Mouse (Mus musculus) intestine, embryonic 15.5 days (tissue): ENCODE results near the gene Dglucy. TPM values are rescaled to one million over a fixed set of nuclear protein-coding genes. Genes with fewer than 3 reads are reported as not detected.

Source experiments
- ATAC-seq: fragments of 200-750 bp; cut with Nextera tagmentation; 2 replicates; pipeline ENCODE4 v1.8.0; 2017; ENCODE audit warnings: moderate TSS enrichment, moderate library complexity
- H3K27ac ChIP-seq: fragments of 300-500 bp; sonication (generic); 2 replicates; pipeline ENCODE4 v1.5.1; 2015; ENCODE audit warnings: mild to moderate bottlenecking, inconsistent platforms
- H3K27me3 ChIP-seq: fragments of 300-500 bp; sonication (generic); replicated peaks from 2 replicates; pipeline ENCODE4 v1.6.1; 2015; ENCODE audit warnings: inconsistent platforms
- H3K36me3 ChIP-seq: fragments of 300-500 bp; sonication (generic); 2 replicates; pipeline ENCODE4 v1.6.1; 2015; ENCODE audit warnings: inconsistent platforms
- H3K4me1 ChIP-seq: fragments of 300-500 bp; sonication (generic); replicated peaks from 2 replicates; pipeline ENCODE4 v1.6.1; 2015; ENCODE audit warnings: inconsistent platforms
- H3K4me2 ChIP-seq: fragments of 300-500 bp; sonication (generic); replicated peaks from 2 replicates; pipeline ENCODE4 v1.6.1; 2015; ENCODE audit warnings: mild to moderate bottlenecking, inconsistent platforms
- H3K4me3 ChIP-seq: fragments of 300-500 bp; sonication (generic); replicated peaks from 2 replicates; pipeline ENCODE4 v1.5.1; 2015; ENCODE audit warnings: inconsistent platforms
- H3K9ac ChIP-seq: fragments of 300-500 bp; sonication (generic); 2 replicates; pipeline ENCODE4 v1.6.1; 2015; ENCODE audit warnings: inconsistent platforms
- H3K9me3 ChIP-seq: fragments of 300-500 bp; sonication (generic); 2 replicates; pipeline ENCODE4 v1.6.1; 2016; ENCODE audit warnings: inconsistent platforms
- WGBS: fragments of 180-500 bp; shearing (Covaris S2); methylation state at CpG from one replicate; pipeline ENCODE4 v1.1.7; 2015; 5-methylcytosine and 5-hydroxymethylcytosine counted together
- polyA plus RNA-seq: library from polyadenylated mRNA; unstranded; fragments of >200 nt; fragmentation: Nextera tagmentation; extraction: Ambion mirVana; gene quantifications from 2 replicates; pipeline ENCODE4 v1.2.1, GENCODE M21; 2015

Dglucy gene
- polyA plus RNA-seq, 1 experiment from 2014 or later = 2.5 TPM

- Histone ChIP-seq H3K4me2 (no peak overlapping the region), H3K9ac (no peak overlapping the region), H3K4me1 (no peaks in the 10 kb centered on the region), H3K9me3 (no peaks in the 10 kb centered on the region), H3K27me3 (no peaks in the 10 kb centered on the region), H3K4me3 (no peak overlapping the region), H3K27ac (no peak overlapping the region), H3K36me3 (no peaks in the 10 kb centered on the region)
- 90% methylated on average over 2 of the region's 2 CpGs for WGBS
- no peak for ATAC-seq
Observed at GRCm38 (mm10) chr12:100831021-100831420, 52.2 kb downstream of the Dglucy start.

DNA sequence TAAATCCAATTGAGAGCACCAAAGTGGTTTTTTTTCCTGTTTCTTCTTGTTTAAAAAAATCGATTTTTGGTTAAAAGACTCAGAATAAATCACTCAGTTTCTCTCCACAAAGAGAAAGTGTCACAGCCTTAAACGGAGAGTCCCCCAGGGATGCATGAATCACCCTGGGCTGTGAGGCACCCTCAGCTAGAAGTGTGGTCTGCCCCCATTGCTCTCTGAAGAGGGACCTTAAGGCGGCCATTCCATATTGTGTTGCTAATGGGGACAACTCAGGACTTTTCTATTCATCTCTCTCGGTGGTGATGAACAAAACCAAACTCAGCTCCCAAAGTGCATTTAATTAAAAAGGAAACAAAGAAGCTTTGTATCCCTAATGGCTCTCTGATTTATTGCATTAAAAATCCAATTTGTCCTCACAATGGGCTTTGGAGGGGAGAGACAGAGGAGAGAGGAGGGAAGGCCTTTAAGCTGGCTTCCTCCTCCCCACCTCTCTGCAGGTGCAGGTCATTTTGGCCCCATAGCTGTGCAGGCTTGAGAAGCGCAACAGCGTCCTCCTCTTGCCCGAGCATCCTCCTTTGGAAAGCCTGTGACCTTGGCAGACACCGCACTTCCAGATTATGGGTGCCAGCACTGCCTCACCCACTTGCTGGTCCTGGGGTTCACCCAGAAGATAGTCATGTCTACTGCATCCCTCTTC lies 52.9 kb downstream of the Dglucy start:
- Histone ChIP-seq H3K9ac (no peak overlapping the region), H3K27ac (no peak overlapping the region), H3K4me1 (no peaks in the 10 kb centered on the region), H3K27me3 (no peaks in the 10 kb centered on the region), H3K4me2 (no peak overlapping the region), H3K36me3 (no peaks in the 10 kb centered on the region), H3K9me3 (no peaks in the 10 kb centered on the region), H3K4me3 (no peak overlapping the region)
- ATAC-seq = no peak
- 67% methylated on average over 8 of the region's 8 CpGs for WGBS

DNA sequence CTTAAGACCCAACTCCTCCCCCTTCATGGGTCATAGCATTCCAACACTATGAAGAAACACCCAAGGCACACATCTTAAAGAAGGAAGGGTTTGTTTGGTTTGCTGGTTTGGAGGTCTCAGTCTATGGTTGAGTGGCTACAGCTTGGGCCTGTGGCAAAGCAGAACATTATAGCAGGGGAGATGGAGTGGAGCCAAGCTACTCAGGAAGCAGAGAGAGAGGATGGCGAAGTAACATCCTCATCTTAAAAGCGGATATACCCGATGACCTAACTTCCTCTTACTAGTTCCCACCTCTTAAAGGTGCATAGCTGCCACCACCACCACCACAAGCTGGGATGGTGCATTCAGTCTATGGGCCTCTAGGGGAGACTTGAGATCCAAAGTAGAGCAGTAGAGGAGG lies 58.4 kb downstream of the Dglucy start:
- Histone ChIP-seq H3K27ac (no peak overlapping the region), H3K4me3 (no peak overlapping the region), H3K4me1 (no peaks in the 10 kb centered on the region), H3K4me2 (no peak overlapping the region), H3K9ac (no peak overlapping the region), H3K36me3 (no peaks in the 10 kb centered on the region), H3K27me3 (no peaks in the 10 kb centered on the region), H3K9me3 (no peaks in the 10 kb centered on the region)
- no peak for ATAC-seq
- WGBS = 81% methylated on average over 3 of the region's 3 CpGs

DNA sequence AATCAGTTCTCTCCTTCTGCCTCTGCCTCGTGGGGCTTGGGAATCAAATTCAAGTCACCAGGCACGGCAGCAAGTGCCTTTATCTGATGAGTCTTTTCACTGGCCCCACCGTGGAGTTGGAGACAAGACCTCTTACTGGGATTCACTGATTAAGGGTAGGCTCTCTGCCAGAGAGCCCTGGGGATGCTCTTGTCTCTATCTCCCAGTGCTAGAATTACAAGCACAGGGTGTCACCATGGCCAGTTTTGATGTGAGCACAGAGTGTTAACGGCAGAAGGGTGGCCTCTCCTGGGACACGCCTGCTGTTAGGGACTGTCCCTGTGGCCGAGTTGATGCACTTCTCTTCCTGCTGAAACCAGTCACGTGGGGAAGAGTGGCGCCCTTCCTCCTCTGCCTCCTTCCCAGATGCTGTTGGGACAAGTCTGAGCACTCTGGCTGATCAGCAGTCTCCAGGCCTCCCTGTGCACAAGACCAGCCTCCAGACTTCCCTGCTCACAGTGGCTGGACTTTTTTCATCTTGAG lies 60.3 kb downstream of the Dglucy start:
- no peak overlapping the region for H3K27ac ChIP-seq
- no peak overlapping the region for H3K4me2 ChIP-seq
- H3K27me3 ChIP-seq = no peaks in the 10 kb centered on the region
- ATAC-seq = peak; percentile 52; the same call in 1 of the 2 replicates
- H3K4me1 ChIP-seq = no peaks in the 10 kb centered on the region
- 33% methylated on average over 8 of the region's 8 CpGs for WGBS
- H3K9me3 ChIP-seq = no peaks in the 10 kb centered on the region
- H3K36me3 ChIP-seq = no peaks in the 10 kb centered on the region
- no peak overlapping the region for H3K4me3 ChIP-seq
- H3K9ac ChIP-seq = no peak overlapping the region

GRCm38 (mm10) chr12:100839926-100840325 lies 61.1 kb downstream of the Dglucy start:
- Histone ChIP-seq H3K4me2 (no peak overlapping the region), H3K36me3 (no peaks in the 10 kb centered on the region), H3K27me3 (no peaks in the 10 kb centered on the region), H3K4me3 (no peak overlapping the region), H3K9me3 (no peaks in the 10 kb centered on the region), H3K9ac (no peak overlapping the region), H3K27ac (no peak overlapping the region), H3K4me1 (no peaks in the 10 kb centered on the region)
- WGBS = 83% methylated on average over 6 of the region's 6 CpGs
- ATAC-seq = no peak

GRCm38 (mm10) chr12:100841211-100841792 lies 62.4 kb downstream of the Dglucy start:
- no peaks in the 10 kb centered on the region for H3K9me3 ChIP-seq
- no peak overlapping the region for H3K4me3 ChIP-seq
- peak; percentile 84 for ATAC-seq
- H3K9ac ChIP-seq = no peak overlapping the region
- WGBS = 22% methylated on average over 3 of the region's 3 CpGs
- no peak overlapping the region for H3K4me2 ChIP-seq
- no peaks in the 10 kb centered on the region for H3K4me1 ChIP-seq
- no peaks in the 10 kb centered on the region for H3K27me3 ChIP-seq
- H3K36me3 ChIP-seq = no peaks in the 10 kb centered on the region
- no peak overlapping the region for H3K27ac ChIP-seq

GRCm38 (mm10) chr12:100843171-100843570 lies 64.3 kb downstream of the Dglucy start:
- 73% methylated on average over 4 of the region's 4 CpGs for WGBS
- H3K36me3 ChIP-seq = no peaks in the 10 kb centered on the region
- H3K27me3 ChIP-seq = no peaks in the 10 kb centered on the region
- ATAC-seq = no peak
- no peaks in the 10 kb centered on the region for H3K9me3 ChIP-seq
- H3K4me2 ChIP-seq = no peak overlapping the region
- H3K4me1 ChIP-seq = no peaks in the 10 kb centered on the region
- H3K4me3 ChIP-seq = no peak overlapping the region
- no peak overlapping the region for H3K9ac ChIP-seq
- H3K27ac ChIP-seq = no peak overlapping the region

- Histone ChIP-seq H3K27me3 (no peaks in the 10 kb centered on the region), H3K36me3 (no peaks in the 10 kb centered on the region), H3K9ac (no peak overlapping the region), H3K4me3 (no peak overlapping the region), H3K4me1 (no peaks in the 10 kb centered on the region), H3K4me2 (no peak overlapping the region), H3K9me3 (no peaks in the 10 kb centered on the region), H3K27ac (no peak overlapping the region)
- 84% methylated on average over 7 of the region's 7 CpGs for WGBS
- ATAC-seq = no peak
Observed at GRCm38 (mm10) chr12:100844546-100844945, 65.7 kb downstream of the Dglucy start.

- H3K27me3 ChIP-seq = no peaks in the 10 kb centered on the region
- no peaks in the 10 kb centered on the region for H3K36me3 ChIP-seq
- no peak overlapping the region for H3K27ac ChIP-seq
- no peaks in the 10 kb centered on the region for H3K4me1 ChIP-seq
- H3K4me3 ChIP-seq = no peak overlapping the region
- 32% methylated on average over 2 of the region's 2 CpGs for WGBS
- H3K9me3 ChIP-seq = no peaks in the 10 kb centered on the region
- no peak for ATAC-seq
- no peak overlapping the region for H3K4me2 ChIP-seq
- no peak overlapping the region for H3K9ac ChIP-seq
Observed at GRCm38 (mm10) chr12:100845829-100846228, 67.0 kb downstream of the Dglucy start.

DNA sequence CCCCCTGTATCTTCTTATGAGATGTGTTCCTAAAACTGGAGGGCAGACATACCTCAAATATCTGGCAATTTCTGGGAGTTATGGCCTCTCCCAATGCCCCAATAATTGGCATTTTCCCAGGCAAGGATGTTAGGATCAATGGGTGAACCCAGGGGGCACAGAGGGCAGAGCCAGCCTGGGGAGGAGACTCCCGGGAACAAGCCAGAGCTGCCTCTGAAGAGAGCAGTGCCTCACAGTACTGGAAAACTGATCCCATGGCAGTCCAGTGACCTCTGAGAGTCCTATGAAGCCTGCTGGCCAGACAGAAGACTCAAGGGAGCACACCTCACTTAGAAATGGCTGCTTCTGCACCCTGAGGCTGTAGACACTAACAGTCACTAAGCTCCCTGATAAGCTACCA lies 67.7 kb downstream of the Dglucy start:
- 38% methylated on average over 1 of the region's 1 CpGs for WGBS
- Histone ChIP-seq H3K9ac (no peak overlapping the region), H3K4me1 (no peaks in the 10 kb centered on the region), H3K27ac (no peak overlapping the region), H3K9me3 (no peaks in the 10 kb centered on the region), H3K4me2 (no peak overlapping the region), H3K36me3 (no peaks in the 10 kb centered on the region), H3K27me3 (no peaks in the 10 kb centered on the region), H3K4me3 (no peak overlapping the region)
- no peak; the same call in 1 of the 2 replicates for ATAC-seq

GRCm38 (mm10) chr12:100847437-100848080 lies 68.7 kb downstream of the Dglucy start:
- no peaks in the 10 kb centered on the region for H3K36me3 ChIP-seq
- no peaks in the 10 kb centered on the region for H3K27me3 ChIP-seq
- ATAC-seq = no peak
- H3K27ac ChIP-seq = no peak overlapping the region
- no peaks in the 10 kb centered on the region for H3K4me1 ChIP-seq
- 38% methylated on average over 11 of the region's 11 CpGs for WGBS
- no peak overlapping the region for H3K4me3 ChIP-seq
- H3K9me3 ChIP-seq = no peaks in the 10 kb centered on the region
- H3K4me2 ChIP-seq = no peak overlapping the region
- H3K9ac ChIP-seq = no peak overlapping the region

DNA sequence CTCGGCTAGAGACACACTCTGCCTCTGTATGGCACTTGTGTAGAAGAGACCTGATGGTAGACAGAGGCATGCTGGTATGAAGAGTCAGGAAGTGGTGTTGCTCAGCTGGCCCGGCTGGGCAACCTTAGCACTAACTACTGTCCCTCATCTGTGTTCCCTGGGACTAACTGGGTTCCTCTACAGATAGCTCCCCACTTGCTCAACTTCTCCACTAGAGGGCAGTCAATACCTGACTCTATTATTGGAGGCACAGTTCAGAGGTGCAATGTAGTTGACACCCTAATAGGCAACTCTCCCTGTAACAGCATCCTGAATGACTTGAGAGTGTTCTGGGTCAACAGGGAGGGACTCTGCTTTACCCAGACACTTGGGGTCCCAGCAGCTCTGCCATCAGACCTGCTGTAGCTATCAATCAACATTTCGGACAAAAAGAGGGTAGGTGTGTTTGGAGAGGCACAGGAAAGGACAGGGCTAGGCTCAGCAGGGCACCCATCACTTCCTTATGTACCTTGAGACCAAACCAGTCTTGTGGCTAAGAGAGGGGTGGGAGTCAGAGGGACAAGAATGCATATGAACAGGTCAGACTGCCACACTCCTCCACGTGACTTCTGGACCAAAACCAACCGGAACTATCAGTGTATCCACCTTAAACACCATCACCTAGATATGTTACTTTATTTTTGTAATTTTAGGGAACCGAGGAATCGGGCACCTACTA lies 70.7 kb downstream of the Dglucy start:
- 75% methylated on average over 7 of the region's 7 CpGs for WGBS
- Histone ChIP-seq H3K4me1 (no peaks in the 10 kb centered on the region), H3K36me3 (no peaks in the 10 kb centered on the region), H3K27me3 (no peaks in the 10 kb centered on the region), H3K9me3 (no peaks in the 10 kb centered on the region), H3K27ac (no peak overlapping the region), H3K4me2 (no peak overlapping the region), H3K9ac (no peak overlapping the region), H3K4me3 (no peak overlapping the region)
- ATAC-seq = peak; percentile 86
